Mouse (Mus musculus): Measurements from ENCODE around the gene Adgrf3.

Adgrf3 gene

GRCm38 (mm10) chr5:30152413-30152812 lies 53.1 kb downstream of the Adgrf3 start:
- DNase-seq (ENCODE audit: extremely low spot score, low spot score), result no peak

GRCm38 (mm10) chr5:30152007-30152406 lies 53.5 kb downstream of the Adgrf3 start:
- no peak for DNase-seq (ENCODE audit: extremely low spot score, low spot score)

GRCm38 (mm10) chr5:30148133-30148920 lies 57.2 kb downstream of the Adgrf3 start:
- DNase-seq (ENCODE audit: extremely low spot score, low spot score), result no peak

- DNase-seq (ENCODE audit: extremely low spot score, low spot score), result no peak
Measured at GRCm38 (mm10) chr5:30146526-30146925, 59.0 kb downstream of the Adgrf3 start.
